Mouse (Mus musculus): Measurements from ENCODE around the gene Otog. TPM values are rescaled to one million over a fixed set of nuclear protein-coding genes. Genes with fewer than 3 reads are reported as not detected.
A peak's percentile ranks its signal among the peaks of the same experiment; 100 is the strongest.

Otog gene
- 0.08 and 0.14 TPM in 2 replicates for polyA plus RNA-seq (2015; fragmentation: Nextera tagmentation; extraction: Ambion mirVana)

- H3K4me3 ChIP-seq, result no peak within 1 kb of the TSS
- no peaks in the 10 kb centered on the region for H3K36me3 ChIP-seq
- no peaks in the 10 kb centered on the region for H3K9me3 ChIP-seq
- peaks cover 18% of the 10 kb centered on the region for H3K4me1 ChIP-seq
- H3K4me2 ChIP-seq, result no peak within 1 kb of the TSS
- no peaks in the 10 kb centered on the region for H3K27me3 ChIP-seq
- no peak within 1 kb of the TSS for H3K27ac ChIP-seq
- H3K9ac ChIP-seq, result no peak within 1 kb of the TSS
- no peak for ATAC-seq (ENCODE audit: insufficient number of reproducible peaks, insufficient read depth, low FRiP score, low TSS enrichment, low read depth)
- WGBS, result 53% methylated on average over 2 of the region's 2 CpGs
These were observed at the start of gene Otog for GRCm38 (mm10) chr7:46240696-46241095. Gene Otog, plus strand, starts transcription at chr7:46240987.

GRCm38 (mm10) chr7:46195356-46195755 is 45.4 kb upstream of the Otog start:
- no peak for ATAC-seq (ENCODE audit: insufficient number of reproducible peaks, insufficient read depth, low FRiP score, low TSS enrichment, low read depth)
- no peaks in the 10 kb centered on the region for H3K36me3 ChIP-seq
- H3K4me2 ChIP-seq, result no peak overlapping the region
- 87% methylated on average over 5 of the region's 5 CpGs for WGBS
- no peaks in the 10 kb centered on the region for H3K9me3 ChIP-seq
- H3K4me1 ChIP-seq, result no peaks in the 10 kb centered on the region
- H3K4me3 ChIP-seq, result no peak overlapping the region
- H3K27ac ChIP-seq, result no peak overlapping the region
- H3K9ac ChIP-seq, result no peak overlapping the region
- no peaks in the 10 kb centered on the region for H3K27me3 ChIP-seq

DNA sequence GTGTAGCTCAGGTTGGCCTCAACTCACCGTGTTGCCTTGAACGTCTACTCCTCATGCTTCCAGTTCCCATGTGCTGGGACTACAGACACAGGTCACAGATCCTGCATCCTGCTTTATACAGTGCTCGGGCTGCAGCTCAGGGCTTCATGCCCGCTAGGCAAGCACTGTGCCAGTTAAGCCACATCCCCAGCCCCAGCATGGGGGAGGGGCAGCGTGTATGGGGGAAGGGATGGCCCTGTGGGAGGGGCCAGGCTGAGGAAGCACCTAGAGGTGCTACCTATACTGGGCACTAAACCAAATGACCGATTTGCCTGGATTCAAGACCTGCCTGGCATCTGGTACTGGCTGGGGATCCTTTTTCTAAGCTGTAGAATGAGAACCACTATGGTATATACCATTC is 40.8 kb upstream of the Otog start:
- WGBS, result 60% methylated on average over 6 of the region's 6 CpGs
- H3K4me2 ChIP-seq, result no peak overlapping the region
- no peak overlapping the region for H3K27ac ChIP-seq
- no peak overlapping the region for H3K9ac ChIP-seq
- no peak overlapping the region for H3K4me3 ChIP-seq
- no peaks in the 10 kb centered on the region for H3K36me3 ChIP-seq
- no peak for ATAC-seq (ENCODE audit: insufficient number of reproducible peaks, insufficient read depth, low FRiP score, low TSS enrichment, low read depth)
- H3K4me1 ChIP-seq, result peaks cover 16% of the 10 kb centered on the region
- no peaks in the 10 kb centered on the region for H3K9me3 ChIP-seq
- H3K27me3 ChIP-seq, result no peaks in the 10 kb centered on the region

- Histone ChIP-seq H3K27me3 (no peaks in the 10 kb centered on the region), H3K4me2 (peak overlapping the region; percentile 41), H3K9ac (no peak overlapping the region), H3K36me3 (no peaks in the 10 kb centered on the region), H3K4me1 (peaks cover 16% of the 10 kb centered on the region), H3K27ac (no peak overlapping the region), H3K4me3 (peak overlapping the region; percentile 21; the same call in 1 of the 2 replicates), H3K9me3 (no peaks in the 10 kb centered on the region)
- ATAC-seq (ENCODE audit: insufficient number of reproducible peaks, insufficient read depth, low FRiP score, low TSS enrichment, low read depth), result no peak
- WGBS, result 15% methylated on average over 14 of the region's 14 CpGs
These were observed 39.1 kb upstream of the Otog start for GRCm38 (mm10) chr7:46201649-46202048.

DNA sequence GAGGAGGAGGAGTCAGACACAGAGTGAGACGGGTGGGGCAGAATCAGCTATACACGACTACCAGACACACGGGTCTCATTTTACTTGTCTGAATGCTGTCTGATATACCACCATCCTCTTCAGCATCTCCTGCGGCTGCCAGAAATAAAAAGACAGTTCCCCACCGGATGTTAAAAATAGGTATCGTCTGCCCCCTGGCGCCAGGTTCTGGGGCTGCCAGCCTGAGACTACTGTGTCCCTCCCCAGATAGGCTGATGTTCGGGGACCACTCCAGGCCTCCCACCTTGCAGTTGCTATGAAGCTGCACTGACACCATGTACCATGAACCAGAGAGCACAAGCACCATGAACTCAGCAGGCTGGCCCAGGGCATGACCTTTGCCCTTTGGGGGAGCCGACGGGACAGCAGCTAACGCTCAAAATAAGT is 36.7 kb upstream of the Otog start:
- Histone ChIP-seq H3K9ac (no peak overlapping the region), H3K27ac (no peak overlapping the region), H3K4me1 (peaks cover 16% of the 10 kb centered on the region), H3K9me3 (no peaks in the 10 kb centered on the region), H3K4me2 (no peak overlapping the region), H3K27me3 (no peaks in the 10 kb centered on the region), H3K36me3 (no peaks in the 10 kb centered on the region), H3K4me3 (no peak overlapping the region)
- ATAC-seq (ENCODE audit: insufficient number of reproducible peaks, insufficient read depth, low FRiP score, low TSS enrichment, low read depth), result no peak
- 30% methylated on average over 11 of the region's 11 CpGs for WGBS

DNA sequence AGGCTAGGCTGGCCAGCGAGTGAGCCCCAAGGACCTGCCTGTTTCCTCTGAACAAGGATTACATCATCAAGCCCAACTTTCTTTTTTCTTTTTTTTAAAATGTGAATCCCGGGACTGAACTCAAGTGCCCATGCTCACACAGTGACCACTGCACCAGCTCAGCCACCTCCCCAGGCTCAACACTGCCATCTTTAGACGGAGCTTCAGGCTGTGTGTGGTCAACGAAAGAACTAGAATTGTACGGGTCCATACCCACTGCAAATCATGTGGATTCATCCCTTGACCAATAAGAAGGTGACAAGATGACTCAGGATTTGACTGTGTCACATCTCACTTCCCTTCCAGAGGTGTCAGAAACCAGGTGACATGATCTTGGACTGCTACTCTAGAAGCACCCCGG is 36.0 kb upstream of the Otog start:
- no peaks in the 10 kb centered on the region for H3K27me3 ChIP-seq
- no peak overlapping the region for H3K9ac ChIP-seq
- H3K27ac ChIP-seq, result no peak overlapping the region
- WGBS, result 78% methylated on average over 6 of the region's 6 CpGs
- H3K4me3 ChIP-seq, result no peak overlapping the region
- no peaks in the 10 kb centered on the region for H3K36me3 ChIP-seq
- no peak overlapping the region for H3K4me2 ChIP-seq
- H3K9me3 ChIP-seq, result no peaks in the 10 kb centered on the region
- H3K4me1 ChIP-seq, result peaks cover 16% of the 10 kb centered on the region
- ATAC-seq (ENCODE audit: insufficient number of reproducible peaks, insufficient read depth, low FRiP score, low TSS enrichment, low read depth), result no peak

- no peak overlapping the region for H3K4me3 ChIP-seq
These were observed 32.7 kb upstream of the Otog start for GRCm38 (mm10) chr7:46208131-46208530.

DNA sequence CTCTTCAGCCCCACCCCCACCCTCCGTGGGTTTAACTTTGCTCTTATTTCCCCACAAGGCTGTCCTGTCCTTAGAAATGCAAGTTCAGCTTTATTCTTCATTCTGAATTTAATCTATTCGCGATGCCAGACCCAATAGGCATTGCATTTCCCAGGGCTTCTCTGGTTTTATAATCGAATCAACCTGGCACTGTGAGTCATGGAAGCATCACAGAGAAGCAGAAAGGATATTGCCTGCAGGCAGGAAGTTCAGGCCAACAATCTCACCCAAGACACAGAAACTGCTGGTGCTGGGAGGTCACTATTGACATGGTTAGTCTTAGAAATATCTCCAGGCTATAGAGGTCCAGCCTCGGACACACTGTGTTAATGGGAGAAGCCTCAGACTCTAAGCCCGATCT is 30.5 kb upstream of the Otog start:
- Histone ChIP-seq H3K4me3 (no peak overlapping the region), H3K4me2 (no peak overlapping the region), H3K36me3 (no peaks in the 10 kb centered on the region), H3K9ac (no peak overlapping the region), H3K27ac (no peak overlapping the region), H3K9me3 (no peaks in the 10 kb centered on the region), H3K27me3 (no peaks in the 10 kb centered on the region), H3K4me1 (0 out of 2 replicates have a peak, but pooled peaks cover 4% of the 10 kb centered on the region)
- 61% methylated on average over 6 of the region's 6 CpGs for WGBS
- ATAC-seq (ENCODE audit: insufficient number of reproducible peaks, insufficient read depth, low FRiP score, low TSS enrichment, low read depth), result no peak

More at GRCm38 (mm10) chr7:46208131-46208530, 32.7 kb upstream of the Otog start:
- Histone ChIP-seq H3K9ac (no peak overlapping the region), H3K4me1 (peaks cover 5% of the 10 kb centered on the region; the same call in 1 of the 2 replicates), H3K9me3 (no peaks in the 10 kb centered on the region), H3K27me3 (no peaks in the 10 kb centered on the region), H3K36me3 (no peaks in the 10 kb centered on the region), H3K27ac (no peak overlapping the region), H3K4me2 (no peak overlapping the region)
- no peak for ATAC-seq (ENCODE audit: insufficient number of reproducible peaks, insufficient read depth, low FRiP score, low TSS enrichment, low read depth)
- WGBS, result 88% methylated on average over 8 of the region's 8 CpGs

DNA sequence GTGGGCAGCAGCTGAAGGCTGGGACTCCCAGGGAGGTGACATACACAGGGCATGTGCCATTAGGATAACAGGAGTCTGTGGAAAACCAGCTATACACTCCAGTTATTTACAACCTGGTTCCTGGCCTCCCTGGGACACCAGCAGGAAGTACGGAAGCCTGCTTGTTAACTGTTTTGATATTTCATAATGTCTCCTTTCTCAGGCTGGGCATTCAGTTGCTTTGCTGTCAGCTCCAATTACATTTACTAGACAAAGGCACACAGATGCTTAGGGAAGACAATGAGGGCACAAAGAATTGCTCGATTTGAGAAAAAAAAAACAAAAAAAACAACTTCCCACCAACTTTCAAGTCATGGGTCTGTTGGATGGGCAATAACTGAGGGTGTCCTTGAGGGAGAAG is 24.3 kb upstream of the Otog start:
- no peak overlapping the region for H3K27ac ChIP-seq
- WGBS, result 41% methylated on average over 2 of the region's 2 CpGs
- ATAC-seq (ENCODE audit: insufficient number of reproducible peaks, insufficient read depth, low FRiP score, low TSS enrichment, low read depth), result no peak

GRCm38 (mm10) chr7:46218415-46218814 is 22.4 kb upstream of the Otog start:
- H3K4me3 ChIP-seq, result no peak overlapping the region
- no peak overlapping the region for H3K4me2 ChIP-seq
- no peak for ATAC-seq (ENCODE audit: insufficient number of reproducible peaks, insufficient read depth, low FRiP score, low TSS enrichment, low read depth)
- H3K36me3 ChIP-seq, result no peaks in the 10 kb centered on the region
- no peaks in the 10 kb centered on the region for H3K9me3 ChIP-seq
- H3K4me1 ChIP-seq, result no peaks in the 10 kb centered on the region; the same call in none of the 2 replicates
- 0 out of 2 replicates have a peak, but pooled peaks cover 4% of the 10 kb centered on the region for H3K27me3 ChIP-seq
- 14% methylated on average over 11 of the region's 11 CpGs for WGBS
- no peak overlapping the region for H3K9ac ChIP-seq
- no peak overlapping the region for H3K27ac ChIP-seq

More for the DNA sequence above, 24.3 kb upstream of the Otog start:
- Histone ChIP-seq H3K9ac (no peak overlapping the region), H3K4me3 (no peak overlapping the region), H3K36me3 (no peaks in the 10 kb centered on the region), H3K27me3 (0 out of 2 replicates have a peak, but pooled peaks cover 4% of the 10 kb centered on the region), H3K9me3 (no peaks in the 10 kb centered on the region), H3K4me1 (no peaks in the 10 kb centered on the region; the same call in none of the 2 replicates), H3K4me2 (no peak overlapping the region)

DNA sequence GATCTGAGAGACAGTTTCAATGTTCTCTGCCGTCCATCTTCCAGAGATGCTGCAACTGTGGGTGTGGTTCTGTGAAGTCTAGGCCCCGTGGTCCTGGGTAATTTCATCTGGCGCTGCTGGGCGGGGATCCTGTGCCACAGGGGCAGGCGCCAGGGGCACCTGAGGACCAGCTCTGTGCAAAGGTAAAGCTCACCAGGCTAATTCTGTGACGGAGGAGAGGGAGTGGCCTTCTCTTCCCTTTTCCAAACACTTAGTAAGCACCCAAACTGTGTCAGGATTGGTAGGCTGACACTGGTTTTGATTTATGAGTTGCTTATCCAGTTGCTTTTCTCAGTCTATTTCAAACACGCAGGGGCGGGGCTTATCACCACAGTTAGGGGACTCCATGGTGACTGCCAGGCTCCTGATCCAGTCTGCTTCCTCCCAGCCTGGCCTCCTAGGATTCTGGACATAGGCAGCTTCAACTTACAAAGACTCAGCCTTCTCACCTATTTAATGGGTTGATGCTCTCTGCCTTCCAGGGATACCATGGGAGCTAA is 20.1 kb upstream of the Otog start:
- H3K4me1 ChIP-seq, result no peaks in the 10 kb centered on the region; the same call in none of the 2 replicates
- no peak overlapping the region for H3K9ac ChIP-seq
- WGBS, result 67% methylated on average over 8 of the region's 8 CpGs
- no peak overlapping the region for H3K4me3 ChIP-seq
- H3K27ac ChIP-seq, result no peak overlapping the region
- no peaks in the 10 kb centered on the region for H3K9me3 ChIP-seq
- ATAC-seq (ENCODE audit: insufficient number of reproducible peaks, insufficient read depth, low FRiP score, low TSS enrichment, low read depth), result no peak; the same call in 1 of the 2 replicates
- H3K27me3 ChIP-seq, result 0 out of 2 replicates have a peak, but pooled peaks cover 4% of the 10 kb centered on the region
- H3K36me3 ChIP-seq, result no peaks in the 10 kb centered on the region
- H3K4me2 ChIP-seq, result no peak overlapping the region

DNA sequence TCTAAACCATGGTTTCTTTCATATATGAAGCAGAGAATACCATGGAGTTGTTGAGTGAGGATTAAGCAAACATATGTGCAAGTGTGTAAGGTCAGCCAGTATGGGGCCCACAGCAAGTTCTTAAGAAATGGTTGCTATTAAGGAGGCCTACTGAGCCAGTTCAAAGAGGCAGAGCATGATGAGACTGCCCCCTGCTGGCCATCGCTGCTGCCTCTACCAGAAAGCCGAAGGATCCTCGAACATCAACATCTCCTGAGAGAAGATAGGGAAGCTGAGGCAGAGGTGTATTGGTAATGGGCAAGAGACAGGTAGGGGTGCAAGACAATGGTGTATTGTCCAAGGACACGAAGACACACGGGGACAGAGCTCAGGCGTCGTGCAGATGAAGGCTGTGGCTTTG is 14.5 kb upstream of the Otog start:
- Histone ChIP-seq H3K4me1 (peaks cover 4% of the 10 kb centered on the region; the same call in 1 of the 2 replicates), H3K9me3 (no peaks in the 10 kb centered on the region), H3K27me3 (no peaks in the 10 kb centered on the region), H3K4me3 (no peak overlapping the region), H3K4me2 (no peak overlapping the region), H3K27ac (no peak overlapping the region), H3K9ac (no peak overlapping the region), H3K36me3 (no peaks in the 10 kb centered on the region)
- WGBS, result 32% methylated on average over 7 of the region's 7 CpGs
- no peak for ATAC-seq (ENCODE audit: insufficient number of reproducible peaks, insufficient read depth, low FRiP score, low TSS enrichment, low read depth)
